Mouse (Mus musculus) kidney, adult 2 months (tissue): Measurements from ENCODE around the gene Git2. TPM values are rescaled to one million over a fixed set of nuclear protein-coding genes. Genes with fewer than 3 reads are reported as not detected.
A peak's percentile ranks its signal among the peaks of the same experiment; 100 is the strongest.

Experiments used
- DNase-seq: peaks from one replicate; pipeline ENCODE4 v3.0.0; 2021
- H3K27ac ChIP-seq: fragments of 200-500 bp; 2 replicates; pipeline ENCODE4 v1.5.1; 2012; ENCODE audit warnings: low read depth, low read length, control low read depth, inconsistent platforms; ENCODE audit not compliant: insufficient read depth
- H3K27me3 ChIP-seq: fragments of 200-500 bp; replicated peaks from 2 replicates; pipeline ENCODE4 v1.6.1; 2012; ENCODE audit warnings: mild to moderate bottlenecking, moderate library complexity, low read length, inconsistent platforms; ENCODE audit not compliant: control insufficient read depth, insufficient read depth
- H3K36me3 ChIP-seq: fragments of 200-500 bp; 2 replicates; pipeline ENCODE4 v1.6.1; 2012; ENCODE audit warnings: mild to moderate bottlenecking, moderate library complexity, low read length, inconsistent platforms; ENCODE audit not compliant: control insufficient read depth, insufficient read depth
- H3K4me1 ChIP-seq: fragments of 200-500 bp; 2 replicates; pipeline ENCODE4 v1.6.1; 2011; ENCODE audit warnings: low read length; ENCODE audit not compliant: control insufficient read depth, insufficient read depth
- H3K4me3 ChIP-seq: fragments of 200-500 bp; 2 replicates; pipeline ENCODE4 v1.5.1; 2011; ENCODE audit warnings: mild to moderate bottlenecking, low read depth, low read length, control low read depth; ENCODE audit not compliant: insufficient read depth
- CTCF ChIP-seq: fragments of 200-500 bp; conservative IDR thresholded peaks from 2 replicates; pipeline ENCODE4 v1.5.1; 2011; ENCODE audit warnings: low read depth, mild to moderate bottlenecking, control low read depth, low read length, moderate library complexity, mixed read lengths; ENCODE audit not compliant: insufficient read depth, insufficient read length
- POLR2A ChIP-seq: fragments of 200-500 bp; IDR thresholded peaks from one replicate; pipeline ENCODE4 v1.6.1; 2011; ENCODE audit warnings: low read depth, low read length, control low read depth
- whole genome bisulfite sequencing: fragments of 180-500 bp; shearing (Covaris S2); methylation state at CpG from one replicate; pipeline ENCODE4 v1.1.7; 2018; 5-methylcytosine and 5-hydroxymethylcytosine counted together
- polyA plus RNA-seq: library from polyadenylated mRNA; depleted of rRNA; stranded (reverse); fragments of >200 nt; gene quantifications from 2 replicates; pipeline ENCODE4 v1.2.3, GENCODE M21; 2012

The Git2 gene
- polyA plus RNA-seq, 1 experiment, result 30.5 TPM

DNA sequence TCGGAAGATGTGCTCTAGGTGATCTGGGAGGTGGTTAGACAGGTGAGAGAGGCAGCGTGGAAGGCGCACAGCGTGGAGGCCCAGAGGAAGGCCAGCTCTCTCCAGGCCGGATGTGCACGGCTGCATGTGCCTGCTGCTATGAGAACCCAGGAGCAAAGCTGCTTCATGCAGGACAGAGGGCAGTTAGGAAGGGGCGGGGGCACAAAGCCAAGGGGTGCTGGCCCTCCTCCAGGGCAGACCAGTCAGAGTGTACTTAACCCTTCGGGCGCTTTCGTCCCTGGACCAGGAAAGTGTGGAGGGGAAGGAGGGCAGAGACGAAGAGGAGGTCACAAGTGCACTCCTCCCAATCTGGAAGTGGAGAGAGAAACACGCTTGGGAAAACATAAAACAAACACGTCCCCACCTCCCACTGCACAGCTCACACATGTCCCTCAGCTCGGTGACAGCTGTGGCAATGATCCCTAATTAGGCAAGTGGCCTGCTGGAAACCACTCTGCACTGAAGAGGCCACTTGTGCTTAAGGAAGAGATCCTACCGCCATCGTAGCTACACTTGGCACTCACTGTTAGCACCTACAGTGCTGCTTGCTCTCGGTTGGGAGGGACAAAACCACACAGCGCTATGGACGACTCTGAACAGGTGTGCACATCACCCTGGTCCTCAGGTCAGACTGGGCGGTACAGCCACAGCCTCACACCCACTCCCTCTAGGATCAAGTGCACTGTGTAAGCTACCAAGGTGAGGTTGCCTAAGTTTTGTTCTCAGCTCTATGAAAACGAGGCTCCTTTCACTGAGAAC lies 38.0 kb downstream of the Git2 start:
- Histone ChIP-seq H3K4me1 (no peaks in the 10 kb centered on the region), H3K27ac (no peak overlapping the region), H3K4me3 (no peak overlapping the region), H3K27me3 (no peaks in the 10 kb centered on the region), H3K36me3 (peaks cover 2% of the 10 kb centered on the region; the same call in 1 of the 2 replicates)
- peak; percentile 32 for DNase-seq
- 63% methylated on average over 21 of the region's 21 CpGs for WGBS
- TF ChIP-seq POLR2A (no peak), CTCF (no peak)

DNA sequence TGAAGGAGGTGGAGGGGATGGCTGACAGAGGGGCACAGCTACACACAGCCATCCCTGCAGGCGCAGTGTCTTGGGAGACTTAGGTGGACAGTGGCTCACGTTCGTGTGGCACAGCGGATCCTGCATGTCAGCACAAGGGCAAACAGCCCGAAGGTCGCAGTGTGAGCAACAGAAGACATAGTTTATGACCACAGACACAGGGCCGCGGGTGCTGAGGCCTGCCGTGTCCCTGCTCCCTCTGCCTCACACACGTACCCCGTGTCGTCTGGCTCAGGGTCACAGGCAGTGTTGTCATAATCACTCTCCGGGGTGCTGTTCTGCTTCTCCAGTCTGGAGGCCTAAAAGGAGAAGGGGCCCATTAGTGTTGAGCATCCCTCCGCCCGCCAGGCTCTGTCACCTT lies 41.7 kb downstream of the Git2 start:
- 85% methylated on average over 15 of the region's 15 CpGs for WGBS
- Histone ChIP-seq H3K4me3 (no peak overlapping the region), H3K27ac (no peak overlapping the region), H3K36me3 (peaks cover 4% of the 10 kb centered on the region), H3K27me3 (no peaks in the 10 kb centered on the region), H3K4me1 (no peaks in the 10 kb centered on the region)
- TF ChIP-seq POLR2A, result no peak
- no peak for TF ChIP-seq CTCF
- DNase-seq, result no peak

DNA sequence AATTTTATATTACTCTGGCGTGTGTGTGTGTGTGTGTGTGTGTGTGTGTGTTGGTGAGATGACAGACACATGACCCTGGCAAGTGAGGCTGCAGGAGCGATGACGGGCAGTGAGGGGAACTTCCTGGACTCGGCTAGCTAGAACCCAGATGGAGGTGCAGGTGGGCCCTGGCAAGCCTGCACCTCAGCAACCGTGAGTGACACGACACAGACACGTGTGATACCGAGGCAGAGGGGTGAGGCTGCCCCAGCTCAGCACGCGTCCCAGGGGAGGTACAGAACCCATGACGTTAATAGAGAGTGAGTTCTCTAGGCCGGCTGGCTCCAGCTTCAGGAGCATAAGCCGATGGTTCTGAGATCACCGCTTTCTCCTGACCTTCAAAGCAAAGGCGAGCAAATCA lies 43.3 kb downstream of the Git2 start:
- DNase-seq, result no peak
- no peak overlapping the region for H3K4me3 ChIP-seq
- no peak for TF ChIP-seq CTCF
- no peak for TF ChIP-seq POLR2A
- WGBS, result 85% methylated on average over 15 of the region's 15 CpGs
- H3K36me3 ChIP-seq, result peaks cover 4% of the 10 kb centered on the region
- no peaks in the 10 kb centered on the region for H3K27me3 ChIP-seq
- H3K27ac ChIP-seq, result no peak overlapping the region
- H3K4me1 ChIP-seq, result no peaks in the 10 kb centered on the region

DNA sequence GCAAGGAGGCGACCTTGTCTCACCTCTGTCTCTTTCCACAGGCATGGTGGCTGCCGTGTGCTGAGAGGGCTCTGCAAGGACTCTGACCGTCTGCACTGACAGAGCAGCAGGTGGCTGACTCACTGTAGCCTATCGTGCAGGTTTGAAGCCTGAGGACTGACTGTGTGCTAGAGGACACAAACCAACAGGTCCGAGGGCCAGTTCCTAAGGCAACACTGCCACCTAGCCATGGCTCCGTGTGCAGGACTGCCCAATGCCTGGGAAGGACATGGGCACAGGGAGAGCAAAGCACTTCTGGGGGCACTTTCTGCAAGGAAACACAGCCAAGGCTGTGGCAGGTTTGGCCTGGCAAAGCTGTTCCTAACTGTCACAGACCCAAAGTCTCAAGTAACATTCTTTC lies 43.8 kb downstream of the Git2 start:
- Histone ChIP-seq H3K27ac (no peak overlapping the region), H3K4me3 (no peak overlapping the region), H3K36me3 (peaks cover 4% of the 10 kb centered on the region), H3K4me1 (no peaks in the 10 kb centered on the region), H3K27me3 (no peaks in the 10 kb centered on the region)
- TF ChIP-seq POLR2A, result no peak
- TF ChIP-seq CTCF, result peak; percentile 44
- no peak for DNase-seq
- WGBS, result 61% methylated on average over 6 of the region's 6 CpGs

DNA sequence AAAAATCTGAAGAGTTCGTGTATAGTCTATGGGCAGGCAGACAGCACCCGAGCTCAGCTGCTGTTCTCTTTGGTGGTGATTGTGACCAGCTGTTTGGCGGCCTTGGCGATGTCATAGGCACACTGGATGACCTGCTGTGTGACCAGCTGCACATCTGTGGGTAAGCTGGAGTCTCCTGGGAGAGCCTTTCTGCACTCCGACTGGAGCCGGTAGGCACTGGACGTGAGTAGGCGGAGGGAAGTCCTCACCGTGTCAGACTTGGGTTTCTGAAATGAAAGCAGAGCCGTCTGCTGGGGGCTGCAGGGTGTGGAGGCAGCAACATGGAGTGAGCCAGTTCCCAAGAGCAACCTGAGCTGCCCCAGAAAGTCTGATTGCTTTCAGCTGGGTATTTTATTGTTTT lies 45.2 kb downstream of the Git2 start:
- no peak overlapping the region for H3K4me3 ChIP-seq
- DNase-seq, result no peak
- H3K4me1 ChIP-seq, result no peaks in the 10 kb centered on the region
- no peaks in the 10 kb centered on the region for H3K27me3 ChIP-seq
- TF ChIP-seq CTCF, result no peak
- TF ChIP-seq POLR2A, result no peak
- no peak overlapping the region for H3K27ac ChIP-seq
- 71% methylated on average over 10 of the region's 10 CpGs for WGBS
- H3K36me3 ChIP-seq, result peaks cover 4% of the 10 kb centered on the region

DNA sequence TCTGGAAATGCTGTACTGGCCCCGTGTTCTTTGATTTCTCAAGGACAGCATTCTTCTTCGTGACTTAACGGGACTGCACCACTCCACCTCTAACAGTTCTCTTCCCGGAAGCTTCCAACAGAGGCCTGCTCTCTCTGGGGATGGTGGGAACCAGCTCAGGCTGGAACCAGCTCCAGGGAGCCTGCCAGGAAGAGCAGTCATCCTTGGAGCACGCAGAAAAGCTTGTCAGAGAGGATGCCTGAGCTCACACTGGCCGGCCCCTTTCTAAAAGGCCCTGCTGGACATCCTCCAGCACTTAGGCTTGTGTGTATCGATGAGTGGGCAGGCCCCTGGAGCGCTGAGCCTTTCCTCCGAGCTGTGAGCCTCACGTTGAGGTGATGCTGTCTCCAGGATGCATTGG lies 47.2 kb downstream of the Git2 start:
- TF ChIP-seq CTCF, result no peak
- TF ChIP-seq POLR2A, result no peak
- Histone ChIP-seq H3K4me3 (no peak overlapping the region), H3K36me3 (peaks cover 4% of the 10 kb centered on the region), H3K27ac (no peak overlapping the region), H3K27me3 (no peaks in the 10 kb centered on the region), H3K4me1 (no peaks in the 10 kb centered on the region)
- WGBS, result 61% methylated on average over 10 of the region's 10 CpGs
- peak; percentile 17 for DNase-seq

DNA sequence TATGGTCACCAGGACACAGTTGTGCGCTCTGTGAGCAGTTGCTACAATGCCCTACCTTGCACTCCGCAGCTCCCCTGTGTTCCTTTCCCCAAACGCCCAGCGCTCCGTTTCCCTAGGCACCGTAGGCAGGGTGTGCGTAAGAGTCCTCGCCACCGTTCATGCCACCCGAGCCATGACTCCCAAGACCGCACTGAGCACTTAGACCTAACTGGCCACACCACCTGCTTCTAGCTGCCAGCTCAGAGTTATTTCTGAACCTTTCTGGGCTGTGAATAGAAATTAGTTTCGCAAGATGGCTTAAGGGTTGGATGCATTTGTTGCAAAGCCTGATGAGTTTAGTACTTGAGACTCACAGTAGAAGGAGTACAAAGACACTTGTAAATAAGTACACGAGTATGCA lies 52.5 kb downstream of the Git2 start:
- TF ChIP-seq CTCF (no peak), POLR2A (no peak)
- H3K27ac ChIP-seq, result no peak overlapping the region
- peaks cover 15% of the 10 kb centered on the region for H3K4me1 ChIP-seq
- no peaks in the 10 kb centered on the region for H3K36me3 ChIP-seq
- no peak overlapping the region for H3K4me3 ChIP-seq
- no peak for DNase-seq
- no peaks in the 10 kb centered on the region for H3K27me3 ChIP-seq
- 80% methylated on average over 13 of the region's 13 CpGs for WGBS
